Mouse (Mus musculus): ENCODE measurements at regions not wholly inside any gene's neighbourhood (a gene's known extent, or its start where the extent isn't known, plus 50 kb on each side); places are given as distances from the start of the nearest gene placed in this dataset.

- in situ Hi-C loops (cut with MboI; ENCODE audit: low pct_ligation_motif_present, low pct_unique_long_range_greater_than_20kb, low sequenced_read_pairs) = no loop called here
- Histone ChIP-seq H3K4me3 (replicated peaks in 1 of 3; ENCODE audit: low read depth in 2 of 3, low read length in 2 of 3, poor library complexity in 1 of 3) (no peak overlapping the region), H3K9ac (ENCODE audit: insufficient read depth, low read depth) (no peak overlapping the region), H3K27ac (ENCODE audit: insufficient read depth, low read depth) (no peak overlapping the region), H3K36me3 (replicated peaks in 1 of 2; ENCODE audit: control insufficient read depth in 1 of 2, insufficient read depth in 1 of 2, low read length in 1 of 2) (no peaks in the 10 kb centered on the region), H3K4me2 (ENCODE audit: insufficient read depth, low read depth, poor library complexity, severe bottlenecking) (no peak overlapping the region), H3K4me1 (ENCODE audit: control insufficient read depth in 1 of 2, insufficient read depth in 2 of 2) (peaks cover 8 to 14% of the 10 kb centered on the region in 2 experiments), H3K79me2 (replicated peaks; ENCODE audit: control insufficient read depth, extremely low read depth, insufficient read depth, poor library complexity, severe bottlenecking) (no peaks in the 10 kb centered on the region), H3K27me3 (replicated peaks) (no peaks in the 10 kb centered on the region), H3K9me3 (replicated peaks; ENCODE audit: low read length) (no peaks in the 10 kb centered on the region)
- TF ChIP-seq CHD1 (IDR thresholded peaks at IDR 0.05; ENCODE audit: low read depth, low read length) (no peak), ELF1 (IDR thresholded peaks at IDR 0.05; ENCODE audit: low read depth, low read length) (no peak), USF2 (conservative IDR thresholded peaks at IDR 0.05; ENCODE audit: low read depth, low read length) (no peak), ZC3H11A (IDR thresholded peaks at IDR 0.05; ENCODE audit: low read depth, low read length) (no peak), ETS1 (conservative IDR thresholded peaks at IDR 0.05; ENCODE audit: low read depth, low read length) (no peak), SMC3 (IDR thresholded peaks at IDR 0.05; ENCODE audit: low read depth, low read length) (no peak), ZKSCAN1 (IDR thresholded peaks at IDR 0.05; ENCODE audit: borderline replicate concordance, low read depth, low read length) (no peak), BHLHE40 (IDR thresholded peaks at IDR 0.05; ENCODE audit: low read depth, low read length) (no peak), UBTF (IDR thresholded peaks at IDR 0.05; ENCODE audit: low read depth, low read length) (no peak), EP300 (IDR thresholded peaks at IDR 0.05; ENCODE audit: low read length) (no peak), MEF2A (IDR thresholded peaks at IDR 0.05; ENCODE audit: borderline replicate concordance, low read depth, low read length) (no peak), MYC (IDR thresholded peaks at IDR 0.05; ENCODE audit: low read depth, low read length) (no peak), USF1 (IDR thresholded peaks at IDR 0.05; ENCODE audit: low read depth, low read length) (no peak), MAZ (IDR thresholded peaks at IDR 0.05; ENCODE audit: low read depth, low read length) (no peak), ZMIZ1 (IDR thresholded peaks at IDR 0.05; ENCODE audit: low read depth, low read length) (no peak)
- dilution Hi-C loops (cut with MboI; ENCODE audit: extremely low pct_ligation_motif_present, extremely low pct_unique_long_range_greater_than_20kb, low sequenced_read_pairs) = no loop called here
- DNase-seq (ENCODE audit: extremely low read depth) = no peak
Observed at GRCm38 (mm10) chr5:101190976-101191375, 345.5 kb downstream of the Gpat3 start.

DNA sequence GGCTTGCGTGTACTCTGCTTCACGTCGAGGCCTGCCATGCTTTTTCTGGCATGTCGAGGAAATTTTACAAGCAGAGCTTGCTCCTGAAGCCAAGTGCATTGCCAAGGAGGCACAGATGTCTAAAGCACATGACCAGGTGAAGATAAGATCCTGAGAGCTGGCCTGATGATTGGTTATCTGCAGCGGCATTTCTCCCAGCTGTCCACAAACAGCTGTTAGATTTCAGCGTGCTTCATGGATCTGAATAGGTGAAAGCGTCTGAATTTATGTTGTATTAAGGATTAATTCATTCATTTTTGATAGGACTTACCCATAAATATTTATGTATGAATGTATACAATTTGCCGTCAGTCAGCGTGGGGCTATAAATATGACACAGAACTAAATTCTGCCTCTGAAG, 327.7 kb downstream of the Gpat3 start:
- H3K4me1 ChIP-seq (ENCODE audit: control insufficient read depth in 1 of 2, insufficient read depth in 2 of 2) = peaks cover 3 to 7% of the 10 kb centered on the region in 2 experiments; a peak in 1 of 4 replicates
- dilution Hi-C loops (cut with MboI; ENCODE audit: extremely low pct_ligation_motif_present, extremely low pct_unique_long_range_greater_than_20kb, low sequenced_read_pairs) = no loop called here
- H3K4me3 ChIP-seq (replicated peaks in 1 of 3; ENCODE audit: low read depth in 2 of 3, low read length in 2 of 3, poor library complexity in 1 of 3) = no peak overlapping the region
- no peaks in the 10 kb centered on the region for H3K9me3 ChIP-seq (replicated peaks; ENCODE audit: low read length)
- H3K36me3 ChIP-seq (replicated peaks in 1 of 2; ENCODE audit: control insufficient read depth in 1 of 2, insufficient read depth in 1 of 2, low read length in 1 of 2) = no peaks in the 10 kb centered on the region
- no peaks in the 10 kb centered on the region for H3K79me2 ChIP-seq (replicated peaks; ENCODE audit: control insufficient read depth, extremely low read depth, insufficient read depth, poor library complexity, severe bottlenecking)
- in situ Hi-C loops (cut with MboI; ENCODE audit: low pct_ligation_motif_present, low pct_unique_long_range_greater_than_20kb, low sequenced_read_pairs) = no loop called here
- H3K27ac ChIP-seq (ENCODE audit: insufficient read depth, low read depth) = no peak overlapping the region
- no peak overlapping the region for H3K9ac ChIP-seq (ENCODE audit: insufficient read depth, low read depth)
- no peak overlapping the region for H3K4me2 ChIP-seq (ENCODE audit: insufficient read depth, low read depth, poor library complexity, severe bottlenecking)
- H3K27me3 ChIP-seq (replicated peaks) = no peaks in the 10 kb centered on the region
- no peak for TF ChIP-seq MEF2A (IDR thresholded peaks at IDR 0.05; ENCODE audit: borderline replicate concordance, low read depth, low read length)
- TF ChIP-seq UBTF (IDR thresholded peaks at IDR 0.05; ENCODE audit: low read depth, low read length) = no peak
- TF ChIP-seq MAX (IDR thresholded peaks at IDR 0.05; ENCODE audit: low read length) = 0 out of 2 replicates have a peak, but pooled peaks have one; percentile 3
- no peak for DNase-seq (ENCODE audit: extremely low read depth)

Data from CH12.LX (cell line).